In genomic region chr9:18298301-18298700, GRCm38 (mm10) we compare ENCODE assay signal across 21 mouse cellular contexts. TPM values are rescaled to one million over a fixed set of nuclear protein-coding genes. Genes with fewer than 3 reads are reported as not detected.
A peak's percentile ranks its signal among the peaks of the same experiment; 100 is the strongest.
DNase-seq lines count a peak whose midpoint lies in the region; ATAC-seq lines count a peak whose summit lies in the region.
"Had no signal": no experiment of that assay in that cellular context is flagged by ENCODE, and none has a peak within 500 bp of the region (broad histone marks: within the 10 kb centered on the region; RNA-seq: fewer than 3 reads in every experiment).

No protein-coding gene starts in this region.

- H3K4me2 ChIP-seq in embryonic facial prominence, embryonic 12.5 days (replicated peaks): no peak overlapping the region
- H3K4me2 ChIP-seq in hindbrain, embryonic 14.5 days (replicated peaks): no peak overlapping the region
- H3K4me2 ChIP-seq in hindbrain, embryonic 11.5 days (replicated peaks; ENCODE audit: low read depth, low read length): no peak overlapping the region
- H3K4me2 ChIP-seq in midbrain, embryonic 15.5 days: no peak overlapping the region
- H3K4me2 ChIP-seq: embryonic facial prominence, embryonic 13.5 days; heart, embryonic 11.5 days had no signal

- H3K4me1 ChIP-seq in embryonic facial prominence, embryonic 12.5 days: peaks cover 10% of the 10 kb centered on the region
- peaks cover 12% of the 10 kb centered on the region for H3K4me1 ChIP-seq in embryonic facial prominence, embryonic 10.5 days
- H3K4me1 ChIP-seq in hindbrain, embryonic 14.5 days (replicated peaks; ENCODE audit: control insufficient read depth, insufficient read depth, low read length): peaks cover 12% of the 10 kb centered on the region
- no peaks in the 10 kb centered on the region; the same call in 1 of the 2 replicates for H3K4me1 ChIP-seq in hindbrain, embryonic 11.5 days (replicated peaks; ENCODE audit: control insufficient read depth, insufficient read depth, low read length)
- peaks cover 12% of the 10 kb centered on the region for H3K4me1 ChIP-seq in midbrain, embryonic 15.5 days
- peaks cover 12% of the 10 kb centered on the region for H3K4me1 ChIP-seq in midbrain, embryonic 10.5 days

- no peak overlapping the region for H3K9ac ChIP-seq in embryonic facial prominence, embryonic 12.5 days
- H3K9ac ChIP-seq in hindbrain, embryonic 14.5 days: no peak overlapping the region
- no peak overlapping the region for H3K9ac ChIP-seq in hindbrain, embryonic 11.5 days (ENCODE audit: low read depth, low read length)
- H3K9ac ChIP-seq in midbrain, embryonic 15.5 days: no peak overlapping the region
- H3K9ac ChIP-seq: embryonic facial prominence, embryonic 13.5 days; forebrain, postnatal 0 days had no signal

- no peaks in the 10 kb centered on the region for H3K27me3 ChIP-seq in embryonic facial prominence, embryonic 12.5 days
- no peaks in the 10 kb centered on the region for H3K27me3 ChIP-seq in embryonic facial prominence, embryonic 10.5 days (replicated peaks; ENCODE audit: low read depth, poor library complexity, severe bottlenecking)
- no peaks in the 10 kb centered on the region for H3K27me3 ChIP-seq in hindbrain, embryonic 14.5 days (ENCODE audit: control insufficient read depth, insufficient read depth, low read length)
- H3K27me3 ChIP-seq in hindbrain, embryonic 11.5 days (ENCODE audit: control insufficient read depth, insufficient read depth, low read length): no peaks in the 10 kb centered on the region
- H3K27me3 ChIP-seq in midbrain, embryonic 15.5 days (replicated peaks): no peaks in the 10 kb centered on the region
- H3K27me3 ChIP-seq in midbrain, embryonic 10.5 days (ENCODE audit: low read depth, poor library complexity, severe bottlenecking): no peaks in the 10 kb centered on the region
- H3K27me3 ChIP-seq: embryonic facial prominence, embryonic 13.5 days had no signal

- ATAC-seq in embryonic facial prominence, embryonic 12.5 days (ENCODE audit: insufficient number of reproducible peaks, insufficient read depth, low FRiP score, low TSS enrichment): 0 out of 2 replicates have a peak, but pooled peaks have one; percentile 56
- ATAC-seq in hindbrain, embryonic 14.5 days (ENCODE audit: low FRiP score): peak; percentile 51; the same call in 1 of the 2 replicates
- no peak for ATAC-seq in hindbrain, embryonic 11.5 days (ENCODE audit: low FRiP score)
- peak; percentile 66 for ATAC-seq in midbrain, embryonic 15.5 days (replicated peaks)
- ATAC-seq: activated CD4-positive, CD25-positive, alpha-beta regulatory T cell, adult 4 months; forebrain, embryonic 14.5 days; forebrain, postnatal 0 days; intestine, postnatal 0 days had no signal

- no peaks in the 10 kb centered on the region for H3K9me3 ChIP-seq in embryonic facial prominence, embryonic 12.5 days
- no peaks in the 10 kb centered on the region for H3K9me3 ChIP-seq in embryonic facial prominence, embryonic 10.5 days
- no peaks in the 10 kb centered on the region for H3K9me3 ChIP-seq in hindbrain, embryonic 14.5 days (ENCODE audit: control insufficient read depth, low read length)
- H3K9me3 ChIP-seq in hindbrain, embryonic 11.5 days (ENCODE audit: control insufficient read depth, low read length): no peaks in the 10 kb centered on the region
- H3K9me3 ChIP-seq in midbrain, embryonic 15.5 days: no peaks in the 10 kb centered on the region
- no peaks in the 10 kb centered on the region for H3K9me3 ChIP-seq in midbrain, embryonic 10.5 days (replicated peaks)
- H3K9me3 ChIP-seq: embryonic facial prominence, embryonic 13.5 days had no signal

- 93% methylated on average over 4 of the region's 6 CpGs for WGBS in embryonic facial prominence, embryonic 12.5 days
- 89% methylated on average over 6 of the region's 6 CpGs for WGBS in embryonic facial prominence, embryonic 10.5 days
- WGBS in hindbrain, embryonic 14.5 days: 88% methylated on average over 5 of the region's 6 CpGs
- 87% methylated on average over 6 of the region's 6 CpGs for WGBS in hindbrain, embryonic 11.5 days
- WGBS in midbrain, embryonic 15.5 days: 93% methylated on average over 6 of the region's 6 CpGs
- WGBS in midbrain, embryonic 10.5 days: 86% methylated on average over 6 of the region's 6 CpGs

- no peak overlapping the region for H3K4me3 ChIP-seq in embryonic facial prominence, embryonic 12.5 days
- no peak overlapping the region for H3K4me3 ChIP-seq in embryonic facial prominence, embryonic 10.5 days
- H3K4me3 ChIP-seq in hindbrain, embryonic 14.5 days (replicated peaks; ENCODE audit: low read length): no peak overlapping the region
- no peak overlapping the region for H3K4me3 ChIP-seq in hindbrain, embryonic 11.5 days (ENCODE audit: low read depth, low read length)
- H3K4me3 ChIP-seq in midbrain, embryonic 15.5 days: no peak overlapping the region
- no peak overlapping the region for H3K4me3 ChIP-seq in midbrain, embryonic 10.5 days
- H3K4me3 ChIP-seq: embryonic facial prominence, embryonic 13.5 days; erythroblast, embryonic 14.5 days; gastrocnemius, adult 2 months had no signal

- H3K36me3 ChIP-seq in embryonic facial prominence, embryonic 12.5 days: peaks cover 43% of the 10 kb centered on the region
- peaks cover 71% of the 10 kb centered on the region for H3K36me3 ChIP-seq in embryonic facial prominence, embryonic 10.5 days (replicated peaks)
- peaks cover 63% of the 10 kb centered on the region for H3K36me3 ChIP-seq in hindbrain, embryonic 14.5 days (replicated peaks; ENCODE audit: control insufficient read depth, insufficient read depth)
- peaks cover 5% of the 10 kb centered on the region; the same call in 1 of the 2 replicates for H3K36me3 ChIP-seq in hindbrain, embryonic 11.5 days (ENCODE audit: control insufficient read depth, insufficient read depth, low read length)
- H3K36me3 ChIP-seq in midbrain, embryonic 15.5 days (replicated peaks): peaks cover 18% of the 10 kb centered on the region; the same call in 1 of the 2 replicates
- H3K36me3 ChIP-seq in midbrain, embryonic 10.5 days: peaks cover 82% of the 10 kb centered on the region

- DNase-seq in embryonic facial prominence, embryonic 10.5 days (ENCODE audit: low spot score): no peak
- DNase-seq in hindbrain, embryonic 14.5 days (ENCODE audit: low spot score): no peak
- DNase-seq in hindbrain, embryonic 11.5 days (ENCODE audit: low spot score): no peak
- DNase-seq in midbrain, embryonic 10.5 days (ENCODE audit: low spot score): no peak
- DNase-seq: adrenal gland, adult 8-10 months; adrenal gland, postnatal 25 days; cerebellum, adult 18-20 months; cerebellum, adult 9-10 months; cerebellum, postnatal 14 days; forebrain, postnatal 0 days; gastrocnemius, adult 2 months; gastrocnemius, postnatal 14 days; heart, adult 11 months had no signal

- H3K27ac ChIP-seq in embryonic facial prominence, embryonic 12.5 days: no peak overlapping the region
- no peak overlapping the region for H3K27ac ChIP-seq in embryonic facial prominence, embryonic 10.5 days (replicated peaks)
- H3K27ac ChIP-seq in hindbrain, embryonic 14.5 days: no peak overlapping the region
- no peak overlapping the region for H3K27ac ChIP-seq in hindbrain, embryonic 11.5 days (ENCODE audit: low read depth, low read length)
- H3K27ac ChIP-seq in midbrain, embryonic 15.5 days: no peak overlapping the region
- no peak overlapping the region for H3K27ac ChIP-seq in midbrain, embryonic 10.5 days (replicated peaks)
- H3K27ac ChIP-seq: embryonic facial prominence, embryonic 13.5 days; gastrocnemius, adult 2 months had no signal

RNA-seq across cellular contexts. Expression of gene Chordc1, which starts 6.4 kb away (rescaled TPM):
- polyA plus RNA-seq in embryonic facial prominence, embryonic 12.5 days (2016; fragmentation: Nextera tagmentation; extraction: Ambion mirVana): 131 and 139 TPM in 2 replicates
- 160 and 165 TPM in 2 replicates for polyA plus RNA-seq in embryonic facial prominence, embryonic 10.5 days (2016; fragmentation: Nextera tagmentation; extraction: Ambion mirVana)
- polyA plus RNA-seq in hindbrain, embryonic 14.5 days (2014; fragmentation: Nextera tagmentation; extraction: Ambion mirVana): 120 TPM in 2 replicates
- polyA plus RNA-seq in hindbrain, embryonic 11.5 days (2014; fragmentation: Nextera tagmentation; extraction: Ambion mirVana): 140 and 143 TPM in 2 replicates
- polyA plus RNA-seq in midbrain, embryonic 15.5 days (2015; fragmentation: Nextera tagmentation; extraction: Ambion mirVana): 134 and 138 TPM in 2 replicates
- polyA plus RNA-seq in midbrain, embryonic 10.5 days (2016; fragmentation: Nextera tagmentation; extraction: Ambion mirVana): 133 and 149 TPM in 2 replicates
